Mouse (Mus musculus) heart, embryonic 16.5 days (tissue): ENCODE data around the gene B3gat3. TPM values are rescaled to one million over a fixed set of nuclear protein-coding genes. Genes with fewer than 3 reads are reported as not detected.
"Not testable (repeated sequence)": the region's sequence is repeated elsewhere in the genome, so short reads cannot be mapped to it uniquely, and the experiment has no call there.

Source experiments
- ATAC-seq: fragments of 200-750 bp; cut with Nextera tagmentation; replicated peaks from 2 replicates; pipeline ENCODE4 v1.8.0; 2017; ENCODE audit warnings: moderate number of reproducible peaks; ENCODE audit not compliant: insufficient read depth, low FRiP score; ENCODE audit errors: extremely low read depth
- H3K27ac ChIP-seq: fragments of 300-500 bp; sonication (generic); 2 replicates; pipeline ENCODE4 v1.5.1; 2014; ENCODE audit warnings: mild to moderate bottlenecking, low read length, control low read depth, moderate library complexity
- H3K27me3 ChIP-seq: fragments of 300-500 bp; sonication (generic); 2 replicates; pipeline ENCODE4 v1.6.1; 2014; ENCODE audit warnings: low read length, mixed read lengths; ENCODE audit not compliant: control insufficient read depth, insufficient read depth
- H3K36me3 ChIP-seq: fragments of 300-500 bp; sonication (generic); 2 replicates; pipeline ENCODE4 v1.6.1; 2014; ENCODE audit not compliant: control insufficient read depth, insufficient read depth
- H3K4me1 ChIP-seq: fragments of 300-500 bp; sonication (generic); 2 replicates; pipeline ENCODE4 v1.6.1; 2014; ENCODE audit warnings: low read length, mixed read lengths; ENCODE audit not compliant: control insufficient read depth, insufficient read depth
- H3K4me2 ChIP-seq: fragments of 300-500 bp; sonication (generic); 2 replicates; pipeline ENCODE4 v1.6.1; 2014; ENCODE audit warnings: low read depth, mild to moderate bottlenecking, control low read depth, low read length
- H3K4me3 ChIP-seq: fragments of 300-500 bp; sonication (generic); 2 replicates; pipeline ENCODE4 v1.5.1; 2014; ENCODE audit warnings: mild to moderate bottlenecking, control low read depth, low read length
- H3K9ac ChIP-seq: fragments of 300-500 bp; sonication (generic); 2 replicates; pipeline ENCODE4 v1.6.1; 2014; ENCODE audit warnings: low read length, control low read depth
- H3K9me3 ChIP-seq: fragments of 300-500 bp; sonication (generic); replicated peaks from 2 replicates; pipeline ENCODE4 v1.6.1; 2016; ENCODE audit warnings: low read length; ENCODE audit not compliant: control insufficient read depth
- WGBS: fragments of 180-500 bp; shearing (Covaris S2); extraction: QIAGEN DNeasy Blood & Tissue Kit; methylation state at CpG from one replicate; pipeline ENCODE4 v1.1.7; 2014; 5-methylcytosine and 5-hydroxymethylcytosine counted together
- polyA plus RNA-seq: library from polyadenylated mRNA; unstranded; fragments of >200 nt; fragmentation: Nextera tagmentation; extraction: Ambion mirVana; gene quantifications from 2 replicates; pipeline ENCODE4 v1.2.1, GENCODE M21; 2015

The B3gat3 gene
- polyA plus RNA-seq, 1 experiment from 2014 or later, result 32.7 TPM

GRCm38 (mm10) chr19:8965771-8966170 lies 45.6 kb downstream of the B3gat3 start:
- Histone ChIP-seq H3K27ac (peak overlapping the region; percentile 96), H3K4me3 (peak overlapping the region; percentile 74), H3K4me2 (peak overlapping the region; percentile 88), H3K9ac (peak overlapping the region; percentile 85), H3K9me3 (no peaks in the 10 kb centered on the region), H3K27me3 (no peaks in the 10 kb centered on the region), H3K36me3 (peaks cover 52% of the 10 kb centered on the region), H3K4me1 (peaks cover 21% of the 10 kb centered on the region)
- 71% methylated on average over 8 of the region's 8 CpGs for WGBS
- ATAC-seq, result no peak

- Histone ChIP-seq H3K27me3 (no peaks in the 10 kb centered on the region), H3K27ac (peak overlapping the region; percentile 96), H3K4me1 (peaks cover 21% of the 10 kb centered on the region), H3K9me3 (no peaks in the 10 kb centered on the region), H3K36me3 (peaks cover 56% of the 10 kb centered on the region), H3K4me3 (peak overlapping the region; percentile 74), H3K9ac (peak overlapping the region; percentile 85), H3K4me2 (peak overlapping the region; percentile 88)
- no peak for ATAC-seq
- WGBS, result 28% methylated on average over 5 of the region's 5 CpGs
Observed at GRCm38 (mm10) chr19:8966198-8966589, 46.0 kb downstream of the B3gat3 start.

- peak; percentile 99 for ATAC-seq
- peaks cover 21% of the 10 kb centered on the region for H3K4me1 ChIP-seq
Observed at GRCm38 (mm10) chr19:8966590-8967372, 46.6 kb downstream of the B3gat3 start, which contains the start of gene Eef1g. TSS of gene Eef1g (plus strand) at chr19:8967041.

GRCm38 (mm10) chr19:8967373-8967743 lies 47.2 kb downstream of the B3gat3 start:
- Histone ChIP-seq H3K4me2 (peak overlapping the region; percentile 82), H3K9me3 (no peaks in the 10 kb centered on the region), H3K4me1 (peaks cover 21% of the 10 kb centered on the region), H3K27me3 (no peaks in the 10 kb centered on the region), H3K36me3 (peaks cover 61% of the 10 kb centered on the region), H3K4me3 (peak overlapping the region; percentile 68), H3K27ac (peak overlapping the region; percentile 83), H3K9ac (peak overlapping the region; percentile 81)
- ATAC-seq, result no peak
- 0% methylated on average over 8 of the region's 8 CpGs for WGBS

More at GRCm38 (mm10) chr19:8966590-8967372, 46.6 kb downstream of the B3gat3 start, which contains the start of gene Eef1g:
- peaks cover 57% of the 10 kb centered on the region for H3K36me3 ChIP-seq
- H3K9ac ChIP-seq, result peak within 1 kb of the TSS; percentile 85
- H3K9me3 ChIP-seq, result no peaks in the 10 kb centered on the region
- no peaks in the 10 kb centered on the region for H3K27me3 ChIP-seq
- peak within 1 kb of the TSS; percentile 96 for H3K27ac ChIP-seq
- H3K4me2 ChIP-seq, result peak within 1 kb of the TSS; percentile 88
- under 1% methylated on average over 52 of the region's 52 CpGs for WGBS
- peak within 1 kb of the TSS; percentile 74 for H3K4me3 ChIP-seq

- H3K9ac ChIP-seq, result peak overlapping the region; percentile 81
- no peaks in the 10 kb centered on the region for H3K9me3 ChIP-seq
- WGBS, result 0% methylated on average over 9 of the region's 9 CpGs
- no peak for ATAC-seq
- H3K4me2 ChIP-seq, result peak overlapping the region; percentile 82
- H3K27me3 ChIP-seq, result no peaks in the 10 kb centered on the region
- peaks cover 63% of the 10 kb centered on the region for H3K36me3 ChIP-seq
- peaks cover 21% of the 10 kb centered on the region for H3K4me1 ChIP-seq
- peak overlapping the region; percentile 83 for H3K27ac ChIP-seq
- peak overlapping the region; percentile 68 for H3K4me3 ChIP-seq
Observed at GRCm38 (mm10) chr19:8967893-8968292, 47.7 kb downstream of the B3gat3 start.

- not testable (repeated sequence) for H3K9me3 ChIP-seq, H3K27me3 ChIP-seq, H3K4me2 ChIP-seq, ATAC-seq, H3K4me3 ChIP-seq, H3K9ac ChIP-seq, H3K27ac ChIP-seq
- WGBS, result 86% methylated on average over 8 of the region's 8 CpGs
- Histone ChIP-seq H3K4me1 (peaks cover 17% of the 10 kb centered on the region), H3K36me3 (peaks cover 77% of the 10 kb centered on the region)
Observed at GRCm38 (mm10) chr19:8972491-8972890, 52.3 kb downstream of the B3gat3 start.

- WGBS, result 95% methylated on average over 1 of the region's 1 CpGs
- H3K4me3 ChIP-seq, result no peak overlapping the region
- no peak overlapping the region for H3K9ac ChIP-seq
- H3K9me3 ChIP-seq, result no peaks in the 10 kb centered on the region
- peaks cover 7% of the 10 kb centered on the region for H3K4me1 ChIP-seq
- no peak overlapping the region for H3K27ac ChIP-seq
- H3K36me3 ChIP-seq, result peaks cover 84% of the 10 kb centered on the region
- H3K27me3 ChIP-seq, result no peaks in the 10 kb centered on the region
- no peak for ATAC-seq
- H3K4me2 ChIP-seq, result no peak overlapping the region
Observed at GRCm38 (mm10) chr19:8974638-8975037, 54.5 kb downstream of the B3gat3 start.

GRCm38 (mm10) chr19:8975491-8975890 lies 55.3 kb downstream of the B3gat3 start:
- Histone ChIP-seq H3K36me3 (peaks cover 76% of the 10 kb centered on the region), H3K4me3 (no peak overlapping the region), H3K27ac (no peak overlapping the region), H3K9ac (no peak overlapping the region), H3K9me3 (no peaks in the 10 kb centered on the region), H3K4me2 (no peak overlapping the region), H3K27me3 (no peaks in the 10 kb centered on the region), H3K4me1 (peaks cover 7% of the 10 kb centered on the region)
- no peak for ATAC-seq
- 91% methylated on average over 2 of the region's 2 CpGs for WGBS

- no peaks in the 10 kb centered on the region for H3K27me3 ChIP-seq
- H3K9me3 ChIP-seq, result no peaks in the 10 kb centered on the region
- H3K9ac ChIP-seq, result peak overlapping the region; percentile 29; the same call in 1 of the 2 replicates
- H3K36me3 ChIP-seq, result peaks cover 65% of the 10 kb centered on the region
- ATAC-seq, result peak; percentile 75
- WGBS, result 39% methylated on average over 3 of the region's 3 CpGs
- H3K4me1 ChIP-seq, result peaks cover 16% of the 10 kb centered on the region
- no peak overlapping the region for H3K4me2 ChIP-seq
- no peak overlapping the region for H3K4me3 ChIP-seq
- peak overlapping the region; percentile 48 for H3K27ac ChIP-seq
Observed at GRCm38 (mm10) chr19:8976535-8976934, 56.4 kb downstream of the B3gat3 start.
